Mouse (Mus musculus): ENCODE data around the gene Zbtb1. TPM values are rescaled to one million over a fixed set of nuclear protein-coding genes. Genes with fewer than 3 reads are reported as not detected.

Zbtb1 gene
- polyA plus RNA-seq, 1 experiment from 2014 or later = 9.8 TPM

DNA sequence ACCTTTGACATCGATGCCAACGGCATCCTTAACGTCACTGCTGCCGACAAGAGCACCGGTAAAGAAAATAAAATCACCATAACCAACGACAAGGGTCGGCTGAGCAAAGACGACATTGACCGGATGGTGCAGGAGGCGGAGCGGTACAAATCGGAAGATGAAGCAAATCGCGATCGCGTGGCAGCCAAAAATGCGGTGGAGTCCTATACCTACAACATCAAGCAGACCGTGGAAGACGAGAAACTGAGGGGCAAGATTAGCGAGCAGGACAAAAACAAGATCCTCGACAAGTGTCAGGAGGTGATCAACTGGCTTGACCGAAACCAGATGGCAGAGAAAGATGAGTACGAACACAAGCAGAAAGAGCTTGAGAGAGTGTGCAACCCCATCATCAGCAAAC lies 35.9 kb downstream of the Zbtb1 start:
- no peak overlapping the region for H3K27ac ChIP-seq (replicated peaks)
- 2% methylated on average over 23 of the region's 23 CpGs for WGBS
- peaks cover 26% of the 10 kb centered on the region for H3K4me1 ChIP-seq
- H3K9me3 ChIP-seq (replicated peaks) = no peaks in the 10 kb centered on the region
- no peak overlapping the region for H3K9ac ChIP-seq
- peak overlapping the region; percentile 91 for H3K4me2 ChIP-seq (replicated peaks)
- no peaks in the 10 kb centered on the region for H3K36me3 ChIP-seq
- peak overlapping the region; percentile 77 for H3K4me3 ChIP-seq (replicated peaks)
- peaks cover 31% of the 10 kb centered on the region for H3K27me3 ChIP-seq
- ATAC-seq (ENCODE audit: insufficient number of reproducible peaks, low FRiP score, low TSS enrichment, low read depth) = no peak

DNA sequence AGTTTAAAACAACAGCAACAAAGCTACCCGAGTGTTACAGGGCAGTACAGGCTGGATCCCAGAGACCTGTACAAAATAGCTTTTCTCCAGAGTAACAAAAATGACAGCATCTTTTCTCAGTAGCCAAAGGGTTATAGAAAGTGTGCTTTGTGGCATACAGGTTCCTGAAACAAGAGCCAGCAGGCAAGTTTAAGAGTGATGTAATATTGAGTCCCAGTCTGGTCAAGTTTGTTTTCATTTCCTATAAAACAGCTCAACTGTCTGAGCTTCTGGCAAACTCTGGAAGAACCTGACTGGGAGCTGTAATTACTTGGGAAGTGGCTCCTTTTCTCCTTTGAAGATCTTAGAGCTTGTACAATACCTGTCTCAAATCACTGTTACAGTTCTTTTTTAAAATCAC lies 37.1 kb downstream of the Zbtb1 start:
- no peak for ATAC-seq (ENCODE audit: insufficient number of reproducible peaks, low FRiP score, low TSS enrichment, low read depth)
- no peak overlapping the region for H3K9ac ChIP-seq
- H3K4me3 ChIP-seq (replicated peaks) = no peak overlapping the region
- H3K27ac ChIP-seq (replicated peaks) = no peak overlapping the region
- H3K4me1 ChIP-seq = peaks cover 26% of the 10 kb centered on the region
- no peaks in the 10 kb centered on the region for H3K9me3 ChIP-seq (replicated peaks)
- H3K36me3 ChIP-seq = no peaks in the 10 kb centered on the region
- 46% methylated on average over 1 of the region's 1 CpGs for WGBS
- H3K4me2 ChIP-seq (replicated peaks) = no peak overlapping the region
- peaks cover 31% of the 10 kb centered on the region for H3K27me3 ChIP-seq

DNA sequence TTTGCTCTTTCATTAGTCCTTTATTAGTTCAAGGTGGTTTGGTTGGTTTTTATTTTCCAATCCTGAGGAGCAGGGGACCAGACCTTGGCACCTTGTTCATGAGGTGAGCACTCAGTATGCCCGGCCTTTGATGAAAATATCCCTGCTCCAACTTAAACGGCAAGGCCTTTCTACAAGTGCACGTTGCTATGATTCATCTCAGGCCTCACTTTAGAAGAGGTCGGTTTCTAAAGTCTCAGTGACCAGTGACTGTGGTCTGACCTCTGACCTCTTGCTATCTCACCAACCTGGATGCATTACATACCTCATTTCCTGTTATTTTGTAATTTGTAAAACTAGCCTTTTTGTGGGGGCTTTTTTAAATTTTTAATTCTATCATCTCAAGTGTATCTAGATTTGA lies 39.1 kb downstream of the Zbtb1 start:
- H3K9me3 ChIP-seq (replicated peaks) = no peaks in the 10 kb centered on the region
- no peak for ATAC-seq (ENCODE audit: insufficient number of reproducible peaks, low FRiP score, low TSS enrichment, low read depth)
- H3K4me3 ChIP-seq (replicated peaks) = no peak overlapping the region
- H3K4me1 ChIP-seq = peaks cover 19% of the 10 kb centered on the region
- no peaks in the 10 kb centered on the region for H3K36me3 ChIP-seq
- no peak overlapping the region for H3K4me2 ChIP-seq (replicated peaks)
- peaks cover 31% of the 10 kb centered on the region for H3K27me3 ChIP-seq
- no peak overlapping the region for H3K27ac ChIP-seq (replicated peaks)
- no peak overlapping the region for H3K9ac ChIP-seq
- WGBS = 25% methylated on average over 4 of the region's 4 CpGs

DNA sequence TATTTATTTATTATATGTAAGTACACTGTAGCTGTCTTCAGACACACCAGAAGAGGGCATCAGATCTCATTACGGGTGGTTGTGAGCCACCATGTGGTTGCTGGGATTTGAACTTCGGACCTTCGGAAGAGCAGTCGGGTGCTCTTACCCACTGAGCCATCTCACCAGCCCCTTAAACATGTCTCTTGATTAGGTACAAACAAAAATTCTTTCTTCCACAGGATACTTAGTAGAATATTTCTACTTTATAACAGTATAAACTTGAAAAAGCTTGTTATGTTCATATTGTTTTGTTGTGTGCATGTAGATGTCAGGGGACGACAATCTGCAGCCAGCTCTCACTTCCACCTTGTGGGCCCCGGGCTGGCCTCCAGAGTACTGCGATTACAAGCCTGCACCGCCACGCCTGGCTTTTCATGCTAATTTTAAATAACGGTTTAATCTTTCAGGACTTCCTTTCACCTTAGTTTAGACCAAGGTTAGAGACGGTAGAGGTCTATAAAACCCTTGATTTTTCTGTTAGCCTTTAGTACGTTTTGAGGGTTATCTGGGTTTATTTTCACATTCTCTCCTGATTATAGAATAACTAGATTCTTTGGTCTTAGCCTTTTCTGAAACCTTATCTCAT lies 45.4 kb downstream of the Zbtb1 start:
- Histone ChIP-seq H3K27ac (replicated peaks) (no peak overlapping the region), H3K9me3 (replicated peaks) (no peaks in the 10 kb centered on the region), H3K4me2 (replicated peaks) (no peak overlapping the region), H3K9ac (no peak overlapping the region), H3K4me3 (replicated peaks) (no peak overlapping the region), H3K36me3 (no peaks in the 10 kb centered on the region), H3K4me1 (peaks cover 6% of the 10 kb centered on the region; the same call in 1 of the 2 replicates), H3K27me3 (no peaks in the 10 kb centered on the region)
- WGBS = 76% methylated on average over 12 of the region's 12 CpGs
- ATAC-seq (ENCODE audit: insufficient number of reproducible peaks, low FRiP score, low TSS enrichment, low read depth) = no peak

DNA sequence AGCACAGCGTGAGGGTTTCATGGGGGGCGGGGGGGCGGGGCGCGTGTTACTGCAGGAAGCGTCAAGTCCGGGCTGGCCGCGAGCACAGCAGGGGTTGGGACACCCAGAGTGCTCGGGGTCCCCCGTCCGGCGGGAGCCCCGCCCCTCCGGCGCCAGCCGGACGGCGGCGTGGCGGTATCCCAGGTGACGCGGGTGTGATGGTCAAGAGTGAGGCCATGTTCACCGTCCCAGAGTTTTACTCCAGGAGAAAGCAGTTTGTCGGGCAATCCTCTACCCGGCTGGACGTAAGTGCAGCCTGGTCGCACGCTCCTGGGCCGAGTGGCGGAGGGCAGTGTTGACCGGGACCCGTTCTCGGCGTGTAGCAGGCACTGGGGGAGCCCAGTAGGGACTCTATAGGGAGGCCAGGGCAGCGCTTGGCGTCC lies 47.4 kb downstream of the Zbtb1 start, which contains the start of gene Ppp1r36:
Ppp1r36 (plus strand) TSS at position 106 of the 422 bp plus-strand sequence.
- H3K9me3 ChIP-seq (replicated peaks) = no peaks in the 10 kb centered on the region
- WGBS = under 1% methylated on average over 37 of the region's 37 CpGs
- no peak within 1 kb of the TSS for H3K27ac ChIP-seq (replicated peaks)
- peaks cover 6% of the 10 kb centered on the region; the same call in 1 of the 2 replicates for H3K4me1 ChIP-seq
- H3K27me3 ChIP-seq = no peaks in the 10 kb centered on the region
- H3K4me2 ChIP-seq (replicated peaks) = peak within 1 kb of the TSS; percentile 80
- no peaks in the 10 kb centered on the region for H3K36me3 ChIP-seq
- peak; percentile 54 for ATAC-seq (ENCODE audit: insufficient number of reproducible peaks, low FRiP score, low TSS enrichment, low read depth)
- H3K9ac ChIP-seq = peak within 1 kb of the TSS; percentile 29; the same call in 1 of the 2 replicates
- peak within 1 kb of the TSS; percentile 46 for H3K4me3 ChIP-seq (replicated peaks)

DNA sequence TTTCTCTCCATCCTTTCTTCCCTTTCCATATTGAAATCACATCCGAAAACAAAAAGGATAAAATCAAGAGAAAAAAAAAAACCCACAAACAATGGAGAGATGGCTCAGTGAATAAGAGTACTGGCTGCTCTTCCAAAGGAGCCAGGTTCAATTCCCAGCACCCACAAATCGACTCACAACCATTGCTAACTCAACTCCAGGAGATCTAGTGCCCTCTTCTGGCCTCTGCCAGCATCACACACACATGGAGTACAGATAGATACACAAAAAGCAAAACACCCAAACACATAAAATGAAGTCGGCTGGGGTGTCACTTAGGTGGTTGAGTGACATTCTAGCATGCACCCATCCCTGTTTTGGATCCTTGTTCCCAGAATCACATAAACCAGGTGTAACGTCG lies 48.3 kb downstream of the Zbtb1 start:
- peaks cover 6% of the 10 kb centered on the region; the same call in 1 of the 2 replicates for H3K4me1 ChIP-seq
- no peak overlapping the region for H3K9ac ChIP-seq
- no peak overlapping the region for H3K4me2 ChIP-seq (replicated peaks)
- no peaks in the 10 kb centered on the region for H3K9me3 ChIP-seq (replicated peaks)
- no peak overlapping the region for H3K4me3 ChIP-seq (replicated peaks)
- no peaks in the 10 kb centered on the region for H3K27me3 ChIP-seq
- WGBS = 93% methylated on average over 5 of the region's 5 CpGs
- no peak overlapping the region for H3K27ac ChIP-seq (replicated peaks)
- ATAC-seq (ENCODE audit: insufficient number of reproducible peaks, low FRiP score, low TSS enrichment, low read depth) = no peak
- H3K36me3 ChIP-seq = no peaks in the 10 kb centered on the region

DNA sequence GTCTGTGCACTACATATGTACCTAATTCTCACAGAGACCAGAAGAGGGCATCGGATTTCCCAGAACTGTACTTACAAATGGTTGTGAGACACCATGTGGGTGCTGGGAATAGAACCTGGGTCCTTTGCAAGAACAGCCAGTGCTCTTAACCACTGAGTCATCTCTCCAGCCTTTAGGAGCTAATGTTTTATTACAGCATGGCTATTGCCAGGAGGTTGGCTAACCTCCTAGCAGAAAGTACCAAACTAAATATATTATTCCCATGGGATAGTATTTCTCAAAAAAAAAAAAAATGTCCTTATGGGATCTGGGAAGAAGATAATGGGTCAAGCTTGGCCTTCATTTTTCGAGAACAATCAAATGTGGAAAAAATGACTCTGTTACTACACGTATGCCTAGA lies 55.2 kb downstream of the Zbtb1 start:
- Histone ChIP-seq H3K27ac (replicated peaks) (no peak overlapping the region), H3K9ac (no peak overlapping the region), H3K4me3 (replicated peaks) (no peak overlapping the region), H3K9me3 (replicated peaks) (no peaks in the 10 kb centered on the region), H3K36me3 (no peaks in the 10 kb centered on the region), H3K4me2 (replicated peaks) (no peak overlapping the region), H3K4me1 (no peaks in the 10 kb centered on the region), H3K27me3 (no peaks in the 10 kb centered on the region)
- ATAC-seq (ENCODE audit: insufficient number of reproducible peaks, low FRiP score, low TSS enrichment, low read depth) = no peak
- 85% methylated on average over 3 of the region's 3 CpGs for WGBS

DNA sequence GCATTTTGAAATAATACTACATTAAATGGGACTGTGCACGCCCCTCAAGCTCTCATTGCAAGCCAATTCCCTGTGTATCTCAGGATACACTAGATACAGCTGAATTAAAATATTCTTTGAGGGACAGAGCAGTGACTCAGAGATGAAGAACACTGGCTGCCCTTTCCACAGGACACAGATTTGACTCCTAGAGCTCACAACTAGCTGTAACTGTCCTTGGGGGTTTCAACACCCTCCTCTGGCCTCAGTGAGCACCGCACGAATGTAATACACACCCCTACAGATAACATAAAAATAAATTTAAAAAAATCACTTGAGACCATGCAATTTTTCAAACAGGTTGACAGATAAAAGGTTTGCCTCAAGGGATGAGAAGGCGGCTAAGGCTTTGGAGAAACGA lies 57.5 kb downstream of the Zbtb1 start:
- Histone ChIP-seq H3K27ac (replicated peaks) (no peak overlapping the region), H3K4me3 (replicated peaks) (no peak overlapping the region), H3K27me3 (no peaks in the 10 kb centered on the region), H3K9me3 (replicated peaks) (no peaks in the 10 kb centered on the region), H3K9ac (no peak overlapping the region), H3K36me3 (no peaks in the 10 kb centered on the region), H3K4me2 (replicated peaks) (no peak overlapping the region), H3K4me1 (no peaks in the 10 kb centered on the region)
- WGBS = 52% methylated on average over 5 of the region's 5 CpGs
- no peak for ATAC-seq (ENCODE audit: insufficient number of reproducible peaks, low FRiP score, low TSS enrichment, low read depth)

DNA sequence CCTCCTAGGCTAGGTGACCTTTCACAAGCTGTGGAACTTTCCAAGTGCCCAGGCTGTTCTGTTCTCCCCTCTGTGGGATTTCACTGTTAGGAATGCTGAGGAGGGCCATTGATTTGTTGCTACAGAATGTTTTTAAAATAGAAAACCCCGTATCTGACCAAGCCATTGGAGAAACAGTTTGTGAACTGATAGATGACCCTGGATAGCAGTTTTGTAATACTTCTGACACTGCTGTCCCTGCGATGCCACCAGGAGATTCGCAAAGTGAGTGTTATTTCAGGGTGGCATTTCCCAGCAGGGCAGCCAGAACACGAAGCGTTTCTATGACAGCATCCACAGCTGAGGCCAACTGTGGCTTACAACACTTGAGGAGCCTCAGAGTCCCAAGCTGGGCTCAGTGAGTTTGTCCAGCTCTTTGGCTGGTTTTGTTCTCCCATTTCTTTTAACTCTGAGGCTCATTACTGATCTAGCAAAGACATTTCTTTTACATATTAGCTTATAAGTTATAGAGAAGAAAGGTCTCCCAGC lies 60.9 kb downstream of the Zbtb1 start:
- Histone ChIP-seq H3K9me3 (replicated peaks) (no peaks in the 10 kb centered on the region), H3K4me3 (replicated peaks) (no peak overlapping the region), H3K4me2 (replicated peaks) (no peak overlapping the region), H3K4me1 (0 out of 2 replicates have a peak, but pooled peaks cover 6% of the 10 kb centered on the region), H3K27ac (replicated peaks) (no peak overlapping the region), H3K27me3 (0 out of 2 replicates have a peak, but pooled peaks cover 3% of the 10 kb centered on the region), H3K36me3 (no peaks in the 10 kb centered on the region), H3K9ac (no peak overlapping the region)
- 54% methylated on average over 5 of the region's 5 CpGs for WGBS
- ATAC-seq (ENCODE audit: insufficient number of reproducible peaks, low FRiP score, low TSS enrichment, low read depth) = no peak

DNA sequence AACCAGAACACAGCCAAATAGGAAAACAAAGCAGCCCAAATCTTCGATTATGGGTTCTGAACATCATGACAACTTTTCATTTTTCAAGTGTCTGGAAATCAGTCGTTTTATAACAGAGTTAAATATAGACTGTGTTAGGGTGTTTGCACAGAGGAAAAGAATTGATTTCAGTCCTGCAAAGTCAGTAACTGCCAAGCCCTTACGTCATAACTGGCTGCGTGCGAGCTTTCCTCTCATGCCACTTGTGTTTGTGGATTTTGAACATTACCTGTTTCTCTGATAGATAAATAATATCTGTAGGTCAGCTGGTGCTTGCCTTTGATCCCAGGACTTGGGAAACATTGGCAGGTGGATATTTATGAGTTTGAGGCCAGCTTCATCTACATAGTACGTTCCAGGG lies 61.4 kb downstream of the Zbtb1 start:
- 83% methylated on average over 6 of the region's 6 CpGs for WGBS
- no peak overlapping the region for H3K4me3 ChIP-seq (replicated peaks)
- H3K27ac ChIP-seq (replicated peaks) = no peak overlapping the region
- 0 out of 2 replicates have a peak, but pooled peaks cover 3% of the 10 kb centered on the region for H3K27me3 ChIP-seq
- H3K9ac ChIP-seq = no peak overlapping the region
- ATAC-seq (ENCODE audit: insufficient number of reproducible peaks, low FRiP score, low TSS enrichment, low read depth) = no peak
- H3K36me3 ChIP-seq = no peaks in the 10 kb centered on the region
- H3K4me2 ChIP-seq (replicated peaks) = no peak overlapping the region
- H3K4me1 ChIP-seq = 0 out of 2 replicates have a peak, but pooled peaks cover 6% of the 10 kb centered on the region
- H3K9me3 ChIP-seq (replicated peaks) = no peaks in the 10 kb centered on the region

DNA sequence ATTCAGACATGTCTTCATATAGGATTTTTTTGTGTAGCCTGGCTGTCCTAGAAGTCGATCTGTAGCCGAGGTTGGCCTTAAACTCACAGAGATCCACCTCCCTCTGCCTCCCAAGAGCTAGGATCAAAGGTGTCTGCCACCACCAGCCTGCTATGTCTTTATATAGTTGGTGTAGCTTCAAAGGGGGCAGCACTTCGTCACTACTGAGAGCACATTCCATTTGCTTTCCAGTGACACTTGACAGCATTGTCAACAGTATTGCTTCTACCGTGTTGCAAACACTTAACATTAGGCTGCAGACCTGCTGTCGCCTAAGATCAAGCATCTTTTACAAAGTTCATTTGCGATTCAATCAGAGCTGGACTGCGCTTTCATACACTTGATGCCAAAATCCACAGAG lies 64.0 kb downstream of the Zbtb1 start:
- Histone ChIP-seq H3K36me3 (no peaks in the 10 kb centered on the region), H3K27me3 (0 out of 2 replicates have a peak, but pooled peaks cover 3% of the 10 kb centered on the region), H3K27ac (replicated peaks) (no peak overlapping the region), H3K9me3 (replicated peaks) (no peaks in the 10 kb centered on the region), H3K4me1 (0 out of 2 replicates have a peak, but pooled peaks cover 6% of the 10 kb centered on the region), H3K4me2 (replicated peaks) (no peak overlapping the region), H3K4me3 (replicated peaks) (no peak overlapping the region), H3K9ac (no peak overlapping the region)
- ATAC-seq (ENCODE audit: insufficient number of reproducible peaks, low FRiP score, low TSS enrichment, low read depth) = no peak
- WGBS = 44% methylated on average over 7 of the region's 7 CpGs
